Mouse (Mus musculus): ENCODE results near the gene Shisal1. TPM values are rescaled to one million over a fixed set of nuclear protein-coding genes. Genes with fewer than 3 reads are reported as not detected.

Gene Shisal1
- polyA plus RNA-seq, 1 experiment from 2014 or later, result 1.1 TPM

GRCm38 (mm10) chr15:84395341-84396067 is 51.4 kb downstream of the Shisal1 start:
- no peak overlapping the region for H3K4me3 ChIP-seq (ENCODE audit: low read length)
- no peak overlapping the region for H3K27ac ChIP-seq (ENCODE audit: low read length)
- no peaks in the 10 kb centered on the region for H3K36me3 ChIP-seq (ENCODE audit: control insufficient read depth, insufficient read depth)
- no peak overlapping the region for H3K4me2 ChIP-seq (ENCODE audit: low read depth, low read length)
- no peaks in the 10 kb centered on the region for H3K9me3 ChIP-seq (replicated peaks; ENCODE audit: control insufficient read depth, low read length)
- WGBS, result 80% methylated on average over 14 of the region's 14 CpGs
- no peaks in the 10 kb centered on the region for H3K4me1 ChIP-seq (ENCODE audit: control insufficient read depth, insufficient read depth, low read length)
- H3K27me3 ChIP-seq (ENCODE audit: control insufficient read depth, insufficient read depth, low read length), result no peaks in the 10 kb centered on the region
- no peak for ATAC-seq (replicated peaks; ENCODE audit: extremely low read depth, insufficient read depth, low FRiP score)
- H3K9ac ChIP-seq (ENCODE audit: low read length), result no peak overlapping the region

- no peak overlapping the region for H3K27ac ChIP-seq (ENCODE audit: low read length)
- WGBS, result 48% methylated on average over 6 of the region's 6 CpGs
- 0 out of 2 replicates have a peak, but pooled peaks have one; percentile 28 for ATAC-seq (replicated peaks; ENCODE audit: extremely low read depth, insufficient read depth, low FRiP score)
Observed at GRCm38 (mm10) chr15:84393341-84393740, 53.6 kb downstream of the Shisal1 start.

GRCm38 (mm10) chr15:84392840-84393239 is 54.1 kb downstream of the Shisal1 start:
- Histone ChIP-seq H3K4me3 (ENCODE audit: low read length) (no peak overlapping the region), H3K36me3 (ENCODE audit: control insufficient read depth, insufficient read depth) (no peaks in the 10 kb centered on the region), H3K9ac (ENCODE audit: low read length) (no peak overlapping the region), H3K27ac (ENCODE audit: low read length) (no peak overlapping the region), H3K27me3 (ENCODE audit: control insufficient read depth, insufficient read depth, low read length) (no peaks in the 10 kb centered on the region), H3K9me3 (replicated peaks; ENCODE audit: control insufficient read depth, low read length) (peaks cover under 1% of the 10 kb centered on the region; the same call in 1 of the 2 replicates), H3K4me1 (ENCODE audit: control insufficient read depth, insufficient read depth, low read length) (no peaks in the 10 kb centered on the region), H3K4me2 (ENCODE audit: low read depth, low read length) (no peak overlapping the region)
- 60% methylated on average over 5 of the region's 5 CpGs for WGBS
- no peak for ATAC-seq (replicated peaks; ENCODE audit: extremely low read depth, insufficient read depth, low FRiP score)

More at GRCm38 (mm10) chr15:84393341-84393740, 53.6 kb downstream of the Shisal1 start:
- no peaks in the 10 kb centered on the region for H3K4me1 ChIP-seq (ENCODE audit: control insufficient read depth, insufficient read depth, low read length)
- no peak overlapping the region for H3K4me3 ChIP-seq (ENCODE audit: low read length)
- no peak overlapping the region for H3K9ac ChIP-seq (ENCODE audit: low read length)
- H3K27me3 ChIP-seq (ENCODE audit: control insufficient read depth, insufficient read depth, low read length), result no peaks in the 10 kb centered on the region
- no peaks in the 10 kb centered on the region for H3K9me3 ChIP-seq (replicated peaks; ENCODE audit: control insufficient read depth, low read length)
- no peaks in the 10 kb centered on the region for H3K36me3 ChIP-seq (ENCODE audit: control insufficient read depth, insufficient read depth)
- no peak overlapping the region for H3K4me2 ChIP-seq (ENCODE audit: low read depth, low read length)

- Histone ChIP-seq H3K27ac (ENCODE audit: low read length) (no peak overlapping the region), H3K4me1 (ENCODE audit: control insufficient read depth, insufficient read depth, low read length) (no peaks in the 10 kb centered on the region), H3K4me3 (ENCODE audit: low read length) (no peak overlapping the region), H3K36me3 (ENCODE audit: control insufficient read depth, insufficient read depth) (no peaks in the 10 kb centered on the region), H3K9me3 (replicated peaks; ENCODE audit: control insufficient read depth, low read length) (peaks cover 6% of the 10 kb centered on the region), H3K9ac (ENCODE audit: low read length) (no peak overlapping the region), H3K27me3 (ENCODE audit: control insufficient read depth, insufficient read depth, low read length) (no peaks in the 10 kb centered on the region), H3K4me2 (ENCODE audit: low read depth, low read length) (no peak overlapping the region)
- WGBS, result 84% methylated on average over 4 of the region's 4 CpGs
- no peak for ATAC-seq (replicated peaks; ENCODE audit: extremely low read depth, insufficient read depth, low FRiP score)
Observed at GRCm38 (mm10) chr15:84392131-84392530, 54.8 kb downstream of the Shisal1 start.

- Histone ChIP-seq H3K4me3 (ENCODE audit: low read length) (no peak overlapping the region), H3K27ac (ENCODE audit: low read length) (no peak overlapping the region), H3K36me3 (ENCODE audit: control insufficient read depth, insufficient read depth) (no peaks in the 10 kb centered on the region), H3K27me3 (ENCODE audit: control insufficient read depth, insufficient read depth, low read length) (no peaks in the 10 kb centered on the region), H3K4me1 (ENCODE audit: control insufficient read depth, insufficient read depth, low read length) (no peaks in the 10 kb centered on the region), H3K9me3 (replicated peaks; ENCODE audit: control insufficient read depth, low read length) (peaks cover 6% of the 10 kb centered on the region), H3K9ac (ENCODE audit: low read length) (no peak overlapping the region), H3K4me2 (ENCODE audit: low read depth, low read length) (no peak overlapping the region)
- ATAC-seq (replicated peaks; ENCODE audit: extremely low read depth, insufficient read depth, low FRiP score), result no peak
- 82% methylated on average over 8 of the region's 8 CpGs for WGBS
Observed at GRCm38 (mm10) chr15:84388698-84389131, 58.2 kb downstream of the Shisal1 start.

GRCm38 (mm10) chr15:84385995-84386565 is 60.8 kb downstream of the Shisal1 start:
- H3K27ac ChIP-seq (ENCODE audit: low read length), result no peak overlapping the region
- no peak overlapping the region for H3K4me3 ChIP-seq (ENCODE audit: low read length)
- no peaks in the 10 kb centered on the region for H3K27me3 ChIP-seq (ENCODE audit: control insufficient read depth, insufficient read depth, low read length)
- H3K36me3 ChIP-seq (ENCODE audit: control insufficient read depth, insufficient read depth), result no peaks in the 10 kb centered on the region
- H3K4me1 ChIP-seq (ENCODE audit: control insufficient read depth, insufficient read depth, low read length), result no peaks in the 10 kb centered on the region
- H3K9ac ChIP-seq (ENCODE audit: low read length), result no peak overlapping the region
- 88% methylated on average over 8 of the region's 8 CpGs for WGBS
- H3K9me3 ChIP-seq (replicated peaks; ENCODE audit: control insufficient read depth, low read length), result peaks cover 6% of the 10 kb centered on the region
- H3K4me2 ChIP-seq (ENCODE audit: low read depth, low read length), result no peak overlapping the region
- no peak for ATAC-seq (replicated peaks; ENCODE audit: extremely low read depth, insufficient read depth, low FRiP score)

GRCm38 (mm10) chr15:84384066-84384465 is 62.8 kb downstream of the Shisal1 start:
- Histone ChIP-seq H3K27ac (ENCODE audit: low read length) (no peak overlapping the region), H3K4me3 (ENCODE audit: low read length) (no peak overlapping the region), H3K36me3 (ENCODE audit: control insufficient read depth, insufficient read depth) (no peaks in the 10 kb centered on the region), H3K4me2 (ENCODE audit: low read depth, low read length) (no peak overlapping the region), H3K27me3 (ENCODE audit: control insufficient read depth, insufficient read depth, low read length) (no peaks in the 10 kb centered on the region), H3K4me1 (ENCODE audit: control insufficient read depth, insufficient read depth, low read length) (no peaks in the 10 kb centered on the region), H3K9me3 (replicated peaks; ENCODE audit: control insufficient read depth, low read length) (peaks cover 6% of the 10 kb centered on the region), H3K9ac (ENCODE audit: low read length) (no peak overlapping the region)
- 89% methylated on average over 9 of the region's 9 CpGs for WGBS
- ATAC-seq (replicated peaks; ENCODE audit: extremely low read depth, insufficient read depth, low FRiP score), result no peak; the same call in 1 of the 2 replicates

- Histone ChIP-seq H3K27ac (ENCODE audit: low read length) (no peak overlapping the region), H3K4me3 (ENCODE audit: low read length) (no peak overlapping the region), H3K4me1 (ENCODE audit: control insufficient read depth, insufficient read depth, low read length) (no peaks in the 10 kb centered on the region), H3K36me3 (ENCODE audit: control insufficient read depth, insufficient read depth) (no peaks in the 10 kb centered on the region), H3K4me2 (ENCODE audit: low read depth, low read length) (no peak overlapping the region), H3K9me3 (replicated peaks; ENCODE audit: control insufficient read depth, low read length) (peaks cover 4% of the 10 kb centered on the region), H3K9ac (ENCODE audit: low read length) (no peak overlapping the region), H3K27me3 (ENCODE audit: control insufficient read depth, insufficient read depth, low read length) (no peaks in the 10 kb centered on the region)
- 62% methylated on average over 10 of the region's 10 CpGs for WGBS
- ATAC-seq (replicated peaks; ENCODE audit: extremely low read depth, insufficient read depth, low FRiP score), result 0 out of 2 replicates have a peak, but pooled peaks have one; percentile 33
Observed at GRCm38 (mm10) chr15:84380181-84380580, 66.7 kb downstream of the Shisal1 start.

- H3K27ac ChIP-seq (ENCODE audit: low read length), result no peak overlapping the region
- H3K36me3 ChIP-seq (ENCODE audit: control insufficient read depth, insufficient read depth), result 0 out of 2 replicates have a peak, but pooled peaks cover 2% of the 10 kb centered on the region
- H3K4me2 ChIP-seq (ENCODE audit: low read depth, low read length), result no peak overlapping the region
- H3K9ac ChIP-seq (ENCODE audit: low read length), result no peak overlapping the region
- 80% methylated on average over 9 of the region's 9 CpGs for WGBS
- peaks cover 14% of the 10 kb centered on the region for H3K9me3 ChIP-seq (replicated peaks; ENCODE audit: control insufficient read depth, low read length)
- no peak overlapping the region for H3K4me3 ChIP-seq (ENCODE audit: low read length)
- no peak for ATAC-seq (replicated peaks; ENCODE audit: extremely low read depth, insufficient read depth, low FRiP score)
- H3K27me3 ChIP-seq (ENCODE audit: control insufficient read depth, insufficient read depth, low read length), result no peaks in the 10 kb centered on the region
- no peaks in the 10 kb centered on the region for H3K4me1 ChIP-seq (ENCODE audit: control insufficient read depth, insufficient read depth, low read length)
Observed at GRCm38 (mm10) chr15:84378734-84379133, 68.2 kb downstream of the Shisal1 start.

All from heart, embryonic 16.5 days (tissue).